Mouse (Mus musculus) limb, embryonic 14.5 days (tissue): ENCODE data around the gene Aff3. TPM values are rescaled to one million over a fixed set of nuclear protein-coding genes. Genes with fewer than 3 reads are reported as not detected.

ENCODE experiments used
- ATAC-seq: fragments of 200-750 bp; cut with Nextera tagmentation; 2 replicates; pipeline ENCODE4 v1.8.0; 2017; ENCODE audit warnings: low read depth, moderate number of reproducible peaks, moderate TSS enrichment; ENCODE audit not compliant: low FRiP score
- DNase-seq: peaks from one replicate; pipeline ENCODE4 v3.0.0-alpha.2; 2015; ENCODE audit warnings: low spot score
- H3K27ac ChIP-seq: fragments of 300-500 bp; sonication (generic); replicated peaks from 2 replicates; pipeline ENCODE4 v1.5.1; 2014; ENCODE audit warnings: low read depth, mild to moderate bottlenecking, low read length, moderate library complexity, mixed read lengths
- H3K27me3 ChIP-seq: fragments of 300-500 bp; sonication (generic); 2 replicates; pipeline ENCODE4 v1.6.1; 2014; ENCODE audit warnings: low read length, mixed read lengths; ENCODE audit not compliant: control insufficient read depth, insufficient read depth
- H3K36me3 ChIP-seq: fragments of 300-500 bp; sonication (generic); 2 replicates; pipeline ENCODE4 v1.6.1; 2014; ENCODE audit warnings: mild to moderate bottlenecking, low read length, moderate library complexity, mixed read lengths; ENCODE audit not compliant: control insufficient read depth, insufficient read depth
- H3K4me1 ChIP-seq: fragments of 300-500 bp; sonication (generic); 2 replicates; pipeline ENCODE4 v1.6.1; 2014; ENCODE audit warnings: antibody characterized with exemption, low read length, mixed read lengths; ENCODE audit not compliant: control insufficient read depth, insufficient read depth
- H3K4me2 ChIP-seq: fragments of 300-500 bp; sonication (generic); replicated peaks from 2 replicates; pipeline ENCODE4 v1.6.1; 2014; ENCODE audit warnings: low read depth, mild to moderate bottlenecking, low read length, moderate library complexity; ENCODE audit not compliant: severe bottlenecking
- H3K4me3 ChIP-seq: fragments of 300-500 bp; sonication (generic); replicated peaks from 2 replicates; pipeline ENCODE4 v1.5.1; 2014; ENCODE audit warnings: low read length
- H3K9ac ChIP-seq: fragments of 300-500 bp; sonication (generic); 2 replicates; pipeline ENCODE4 v1.6.1; 2014; ENCODE audit warnings: mild to moderate bottlenecking, low read depth, low read length, moderate library complexity; ENCODE audit not compliant: severe bottlenecking
- H3K9me3 ChIP-seq: fragments of 300-500 bp; sonication (generic); 2 replicates; pipeline ENCODE4 v1.6.1; 2016; ENCODE audit warnings: low read length; ENCODE audit not compliant: control insufficient read depth
- POLR2A ChIP-seq: fragments of 200-500 bp; IDR thresholded peaks from 2 replicates; pipeline ENCODE4 v1.8.0; 2012; ENCODE audit warnings: inconsistent platforms, mild to moderate bottlenecking, moderate library complexity, borderline replicate concordance; ENCODE audit not compliant: insufficient read depth, insufficient read length; ENCODE audit errors: extremely low read depth
- WGBS: fragments of 180-500 bp; shearing (Covaris S2); extraction: QIAGEN DNeasy Blood & Tissue Kit; methylation state at CpG from one replicate; pipeline ENCODE4 v1.1.7; 2014; 5-methylcytosine and 5-hydroxymethylcytosine counted together
- polyA plus RNA-seq, 2 experiments: library from polyadenylated mRNA; depleted of rRNA in 1 of 2; stranded (reverse) in 1 of 2; unstranded in 1 of 2; fragments of >200 nt; fragmentation: Nextera tagmentation in 1 of 2; extraction: Ambion mirVana in 1 of 2; gene quantifications; 2 replicates each; pipeline versions ENCODE4 v1.2.1 to v1.2.3; 2012 to 2014

Gene Aff3
- polyA plus RNA-seq, 2 experiments = 20.4 to 22.4 TPM

DNA sequence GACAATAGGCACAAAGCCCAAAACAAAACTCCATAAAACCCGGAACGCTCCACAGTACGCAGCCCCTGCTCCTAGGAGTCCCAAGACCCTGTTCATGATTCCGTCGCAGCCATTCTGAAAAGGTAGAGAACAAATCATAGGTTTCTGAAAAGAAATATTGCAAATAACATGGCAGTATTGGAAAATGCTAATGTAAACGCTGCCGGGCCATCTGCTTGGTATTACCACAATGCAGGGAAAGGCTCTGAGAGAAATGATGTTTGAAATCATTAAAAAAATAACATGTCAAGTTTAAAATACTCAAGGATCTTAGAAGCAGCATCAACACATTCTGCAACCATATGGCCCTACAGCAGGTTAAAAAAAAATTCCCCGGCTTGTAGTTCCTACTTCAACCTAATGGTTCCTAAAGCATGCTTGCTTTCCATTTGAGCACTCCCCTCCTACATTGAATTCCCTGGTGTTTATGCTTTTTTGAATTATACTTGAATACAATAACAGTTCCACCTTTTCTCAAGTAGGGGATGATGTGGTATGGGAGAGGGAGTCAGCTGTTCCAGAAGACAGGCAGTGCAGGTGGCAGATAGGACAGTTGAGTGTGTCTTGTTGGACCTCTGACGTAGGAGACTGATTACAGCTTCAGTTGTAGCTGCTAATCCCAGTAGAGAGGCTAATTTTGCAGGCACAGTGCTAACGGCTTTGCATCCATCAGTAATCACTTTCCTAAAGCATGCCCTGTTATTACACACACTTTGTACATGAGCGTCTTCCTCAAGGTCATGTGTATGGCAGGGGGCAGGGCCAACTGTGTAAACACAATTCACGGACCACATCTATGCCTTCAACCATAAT lies 246.3 kb downstream of the Aff3 start:
- Histone ChIP-seq H3K36me3 (no peaks in the 10 kb centered on the region), H3K27ac (no peak overlapping the region), H3K9ac (no peak overlapping the region), H3K4me1 (peaks cover 12% of the 10 kb centered on the region; the same call in 1 of the 2 replicates), H3K9me3 (no peaks in the 10 kb centered on the region), H3K27me3 (no peaks in the 10 kb centered on the region), H3K4me3 (no peak overlapping the region), H3K4me2 (no peak overlapping the region)
- ATAC-seq = no peak
- no peak for DNase-seq
- WGBS = 69% methylated on average over 12 of the region's 12 CpGs
- TF ChIP-seq POLR2A = no peak

DNA sequence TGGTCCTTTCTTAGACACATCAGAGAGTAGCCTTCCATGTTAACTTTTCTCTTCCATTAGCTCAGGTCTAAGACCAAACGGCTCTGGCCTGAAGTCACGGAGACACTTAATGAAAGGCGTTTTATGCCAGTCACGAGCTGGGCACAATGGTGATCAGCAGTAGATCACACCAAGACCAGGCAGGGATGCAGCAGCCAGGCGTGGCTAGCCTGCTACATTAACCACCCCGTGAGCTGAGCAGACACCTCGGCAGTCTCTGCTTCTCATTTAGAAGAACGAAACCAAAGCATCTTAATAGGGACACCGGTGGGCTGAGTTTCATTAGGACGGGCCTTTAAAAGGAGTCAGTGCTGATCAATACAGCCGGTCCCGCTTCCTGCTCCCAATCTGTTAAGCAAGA lies 247.6 kb downstream of the Aff3 start:
- 36% methylated on average over 12 of the region's 12 CpGs for WGBS
- H3K36me3 ChIP-seq = no peaks in the 10 kb centered on the region
- H3K4me3 ChIP-seq = no peak overlapping the region
- ATAC-seq (no peak), DNase-seq (no peak)
- TF ChIP-seq POLR2A = no peak
- no peak overlapping the region for H3K9ac ChIP-seq
- no peak overlapping the region for H3K27ac ChIP-seq
- H3K4me1 ChIP-seq = peaks cover 12% of the 10 kb centered on the region; the same call in 1 of the 2 replicates
- H3K4me2 ChIP-seq = no peak overlapping the region
- no peaks in the 10 kb centered on the region for H3K9me3 ChIP-seq
- no peaks in the 10 kb centered on the region for H3K27me3 ChIP-seq

DNA sequence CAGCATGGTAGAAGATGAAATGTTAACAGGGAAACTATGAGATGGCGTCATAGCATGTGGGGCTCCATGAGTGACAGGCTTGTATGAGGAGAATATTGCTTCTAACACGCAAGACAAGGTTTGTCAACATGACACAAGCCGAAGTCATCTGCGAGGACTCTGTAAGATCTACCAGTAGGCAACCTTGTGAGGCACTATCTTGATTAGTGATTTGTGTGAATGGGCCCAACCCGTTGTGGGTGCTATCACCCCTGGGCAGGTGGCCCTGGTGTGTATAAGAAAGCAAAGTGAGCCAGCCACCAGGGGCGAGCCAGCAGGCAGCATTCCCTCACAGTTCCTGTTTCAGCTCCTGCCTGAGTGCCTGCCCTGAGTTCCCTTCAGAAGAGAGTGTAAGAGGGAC lies 249.2 kb downstream of the Aff3 start:
- H3K27ac ChIP-seq = no peak overlapping the region
- no peaks in the 10 kb centered on the region for H3K36me3 ChIP-seq
- ATAC-seq (no peak), DNase-seq (no peak)
- no peak overlapping the region for H3K4me3 ChIP-seq
- no peaks in the 10 kb centered on the region for H3K9me3 ChIP-seq
- no peaks in the 10 kb centered on the region for H3K27me3 ChIP-seq
- H3K4me1 ChIP-seq = peaks cover 12% of the 10 kb centered on the region; the same call in 1 of the 2 replicates
- WGBS = 90% methylated on average over 6 of the region's 6 CpGs
- H3K4me2 ChIP-seq = no peak overlapping the region
- H3K9ac ChIP-seq = no peak overlapping the region
- TF ChIP-seq POLR2A = no peak

DNA sequence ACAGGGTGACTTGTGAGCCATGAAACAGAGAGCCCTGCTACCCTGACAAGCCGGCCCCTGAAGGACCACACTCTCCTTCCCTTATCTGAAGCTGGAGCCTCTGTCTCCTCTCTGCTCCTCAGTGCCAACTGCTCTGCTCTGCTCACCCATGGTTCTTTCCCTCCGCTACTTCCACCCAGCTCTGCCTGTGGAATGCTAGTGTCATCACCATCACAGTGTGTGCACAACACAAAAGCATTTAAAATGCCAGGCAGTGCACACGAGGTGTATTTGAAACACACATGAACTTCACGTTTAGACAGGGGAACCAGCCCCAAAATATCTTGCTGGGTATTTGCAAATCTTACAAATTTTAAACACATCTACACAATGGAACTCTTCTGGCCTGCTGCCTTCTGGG lies 253.6 kb downstream of the Aff3 start:
- no peaks in the 10 kb centered on the region for H3K36me3 ChIP-seq
- WGBS = 66% methylated on average over 4 of the region's 4 CpGs

DNA sequence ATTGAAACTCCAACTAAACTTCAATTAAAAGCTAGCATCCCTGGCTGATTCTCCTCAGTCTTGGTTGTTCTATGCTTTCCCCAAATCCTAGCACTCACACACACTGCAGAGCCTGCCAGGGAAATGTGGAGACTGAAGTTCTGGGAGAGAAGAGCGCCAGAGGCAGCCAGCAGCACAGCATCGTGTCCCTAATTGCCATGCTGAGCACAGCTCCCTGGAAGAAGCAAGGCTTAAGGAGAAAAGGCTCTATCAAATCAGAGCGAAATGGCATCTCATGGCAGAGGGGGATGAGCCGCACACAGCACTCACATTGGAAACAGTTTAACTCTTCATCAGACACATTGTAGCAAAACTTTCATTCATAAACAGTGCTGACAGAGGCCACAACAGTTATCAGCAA lies 254.3 kb downstream of the Aff3 start:
- ATAC-seq (no peak), DNase-seq (no peak)
- Histone ChIP-seq H3K4me2 (no peak overlapping the region), H3K36me3 (no peaks in the 10 kb centered on the region), H3K27ac (no peak overlapping the region), H3K4me3 (no peak overlapping the region), H3K27me3 (no peaks in the 10 kb centered on the region), H3K9ac (no peak overlapping the region), H3K4me1 (0 out of 2 replicates have a peak, but pooled peaks cover 3% of the 10 kb centered on the region), H3K9me3 (no peaks in the 10 kb centered on the region)
- WGBS = 25% methylated on average over 4 of the region's 4 CpGs
- no peak for TF ChIP-seq POLR2A

More for the DNA sequence above, 253.6 kb downstream of the Aff3 start:
- Histone ChIP-seq H3K4me3 (no peak overlapping the region), H3K9me3 (no peaks in the 10 kb centered on the region), H3K27me3 (no peaks in the 10 kb centered on the region), H3K9ac (no peak overlapping the region), H3K4me2 (no peak overlapping the region), H3K27ac (no peak overlapping the region), H3K4me1 (0 out of 2 replicates have a peak, but pooled peaks cover 3% of the 10 kb centered on the region)
- DNase-seq (no peak), ATAC-seq (no peak)
- no peak for TF ChIP-seq POLR2A
